Mouse (Mus musculus) CH12.LX (cell line): ENCODE measurements around the gene Cd53. TPM values are rescaled to one million over a fixed set of nuclear protein-coding genes. Genes with fewer than 3 reads are reported as not detected.

Experiments
- DNase-seq: peaks from one replicate; pipeline ENCODE4 v3.0.0-alpha.2; 2013; ENCODE audit errors: extremely low read depth
- H3K27ac ChIP-seq: 2 replicates; pipeline ENCODE4 v1.5.1; 2012; ENCODE audit warnings: low read depth, mild to moderate bottlenecking, control low read depth, moderate library complexity; ENCODE audit not compliant: insufficient read depth
- H3K27me3 ChIP-seq: replicated peaks from 2 replicates; pipeline ENCODE3; 2012; ENCODE audit warnings: inconsistent platforms
- H3K36me3 ChIP-seq, 2 experiments: replicated peaks in 1 of 2; 2 replicates each; pipeline versions ENCODE3 to v1.6.1; 2012; ENCODE audit warnings: inconsistent platforms in 1 of 2, low read length in 1 of 2, mild to moderate bottlenecking in 1 of 2, mixed read lengths in 1 of 2, moderate library complexity in 1 of 2; ENCODE audit not compliant: control insufficient read depth in 1 of 2, insufficient read depth in 1 of 2
- H3K4me1 ChIP-seq, 2 experiments: 2 replicates each; pipeline ENCODE4 v1.6.1; 2012; ENCODE audit warnings: inconsistent platforms in 1 of 2, moderate library complexity in 1 of 2; ENCODE audit not compliant: insufficient read depth in 2 of 2, control insufficient read depth in 1 of 2
- H3K4me2 ChIP-seq: 2 replicates; pipeline ENCODE4 v1.6.1; 2012; ENCODE audit warnings: low read depth, mild to moderate bottlenecking, control low read depth; ENCODE audit not compliant: poor library complexity, insufficient read depth, severe bottlenecking
- H3K4me3 ChIP-seq, 3 experiments: fragments of 150-350 bp in 1 of 3; sonication (generic) in 1 of 3; replicated peaks in 1 of 3; 2 replicates each; pipeline versions ENCODE3 to v1.5.1; 2011 to 2012; ENCODE audit warnings: low read depth in 2 of 3, low read length in 2 of 3, mild to moderate bottlenecking in 2 of 3, moderate library complexity in 2 of 3, control low read depth in 1 of 3, improper control_type of control experiment in 1 of 3, inconsistent platforms in 1 of 3, mixed read lengths in 1 of 3; ENCODE audit not compliant: poor library complexity in 1 of 3
- H3K79me2 ChIP-seq: replicated peaks from 2 replicates; pipeline ENCODE4 v1.6.1; 2012; ENCODE audit warnings: mild to moderate bottlenecking, moderate library complexity; ENCODE audit not compliant: control insufficient read depth, poor library complexity, insufficient read depth, severe bottlenecking; ENCODE audit errors: extremely low read depth
- H3K9ac ChIP-seq: 2 replicates; pipeline ENCODE4 v1.6.1; 2012; ENCODE audit warnings: low read depth, mild to moderate bottlenecking, control low read depth, moderate library complexity; ENCODE audit not compliant: insufficient read depth
- H3K9me3 ChIP-seq: replicated peaks from 2 replicates; pipeline ENCODE3; 2012; ENCODE audit warnings: low read length, inconsistent platforms, mixed read lengths
- CHD2 ChIP-seq: IDR thresholded peaks from 2 replicates; pipeline ENCODE4 v1.6.1; 2011; ENCODE audit warnings: low read length, improper control_type of control experiment
- CTCF ChIP-seq, 2 experiments: IDR thresholded peaks in 1 of 2; conservative IDR thresholded peaks in 1 of 2; 2 replicates each; pipeline ENCODE4 v1.5.1; 2011 to 2012; ENCODE audit warnings: low read depth in 2 of 2, low read length in 2 of 2, improper control_type of control experiment in 1 of 2, inconsistent platforms in 1 of 2, mild to moderate bottlenecking in 1 of 2, moderate library complexity in 1 of 2
- E2F4 ChIP-seq: IDR thresholded peaks from 2 replicates; pipeline ENCODE4 v1.6.1; 2011; ENCODE audit warnings: low read depth, low read length, improper control_type of control experiment; ENCODE audit not compliant: insufficient replicate concordance
- ELF1 ChIP-seq: IDR thresholded peaks from 2 replicates; pipeline ENCODE4 v1.6.1; 2014; ENCODE audit warnings: low read depth, mild to moderate bottlenecking, inconsistent platforms, low read length, improper control_type of control experiment
- EP300 ChIP-seq: IDR thresholded peaks from 2 replicates; pipeline ENCODE4 v1.6.1; 2011; ENCODE audit warnings: low read length, improper control_type of control experiment
- ETS1 ChIP-seq: conservative IDR thresholded peaks from 2 replicates; pipeline ENCODE4 v1.6.1; 2012; ENCODE audit warnings: low read depth, mild to moderate bottlenecking, inconsistent platforms, low read length, improper control_type of control experiment, moderate library complexity
- GABPA ChIP-seq: IDR thresholded peaks from 2 replicates; pipeline ENCODE4 v1.6.1; 2012; ENCODE audit warnings: low read depth, low read length, improper control_type of control experiment, inconsistent platforms; ENCODE audit not compliant: insufficient replicate concordance
- JUN ChIP-seq: IDR thresholded peaks from 2 replicates; pipeline ENCODE4 v1.6.1; 2011; ENCODE audit warnings: low read depth, mild to moderate bottlenecking, low read length, improper control_type of control experiment, moderate library complexity; ENCODE audit not compliant: insufficient read depth
- KAT2A ChIP-seq: IDR thresholded peaks from 2 replicates; pipeline ENCODE4 v1.6.1; 2012; ENCODE audit warnings: low read length, improper control_type of control experiment, inconsistent platforms; ENCODE audit not compliant: insufficient replicate concordance
- MAFK ChIP-seq: IDR thresholded peaks from 2 replicates; pipeline ENCODE4 v1.6.1; 2011; ENCODE audit warnings: low read length, improper control_type of control experiment; ENCODE audit not compliant: insufficient replicate concordance
- MAX ChIP-seq: IDR thresholded peaks from 2 replicates; pipeline ENCODE4 v1.6.1; 2011; ENCODE audit warnings: low read length, improper control_type of control experiment
- MYC ChIP-seq: IDR thresholded peaks from 2 replicates; pipeline ENCODE4 v1.6.1; 2011; ENCODE audit warnings: low read depth, mild to moderate bottlenecking, improper control_type of control experiment, low read length
- NELFE ChIP-seq: IDR thresholded peaks from 2 replicates; pipeline ENCODE4 v1.6.1; 2011; ENCODE audit warnings: low read depth, low read length, improper control_type of control experiment
- NRF1 ChIP-seq: IDR thresholded peaks from 2 replicates; pipeline ENCODE4 v1.6.1; 2014; ENCODE audit warnings: low read depth, mild to moderate bottlenecking, inconsistent platforms, low read length, improper control_type of control experiment, moderate library complexity
- PAX5 ChIP-seq: IDR thresholded peaks from 2 replicates; pipeline ENCODE4 v1.6.1; 2012; ENCODE audit warnings: low read length, inconsistent platforms, mixed read lengths
- POLR2A ChIP-seq: IDR thresholded peaks from 2 replicates; pipeline ENCODE4 v1.6.1; 2011; ENCODE audit warnings: low read depth, mild to moderate bottlenecking, improper control_type of control experiment, low read length
- POLR2AphosphoS2 ChIP-seq: IDR thresholded peaks from 2 replicates; pipeline ENCODE4 v1.6.1; 2011; ENCODE audit warnings: low read depth, low read length, improper control_type of control experiment
- RAD21 ChIP-seq: IDR thresholded peaks from 2 replicates; pipeline ENCODE4 v1.6.1; 2011; ENCODE audit warnings: low read depth, mild to moderate bottlenecking, low read length, improper control_type of control experiment, moderate library complexity
- RCOR1 ChIP-seq: conservative IDR thresholded peaks from 2 replicates; pipeline ENCODE4 v1.6.1; 2012; ENCODE audit warnings: low read depth, mild to moderate bottlenecking, inconsistent platforms, low read length, improper control_type of control experiment
- SIN3A ChIP-seq: IDR thresholded peaks from 2 replicates; pipeline ENCODE4 v1.6.1; 2012; ENCODE audit warnings: low read length, improper control_type of control experiment, inconsistent platforms
- TBP ChIP-seq: conservative IDR thresholded peaks from 2 replicates; pipeline ENCODE4 v1.6.1; 2011; ENCODE audit warnings: low read depth, low read length, improper control_type of control experiment
- UBTF ChIP-seq: IDR thresholded peaks from 2 replicates; pipeline ENCODE4 v1.6.1; 2012; ENCODE audit warnings: low read depth, mild to moderate bottlenecking, inconsistent platforms, low read length, improper control_type of control experiment, moderate library complexity
- USF1 ChIP-seq: IDR thresholded peaks from 2 replicates; pipeline ENCODE4 v1.6.1; 2014; ENCODE audit warnings: low read depth, mild to moderate bottlenecking, inconsistent platforms, low read length, improper control_type of control experiment
- ZC3H11A ChIP-seq: IDR thresholded peaks from 2 replicates; pipeline ENCODE4 v1.6.1; 2012; ENCODE audit warnings: low read depth, mild to moderate bottlenecking, inconsistent platforms, low read length, improper control_type of control experiment
- ZKSCAN1 ChIP-seq: IDR thresholded peaks from 2 replicates; pipeline ENCODE4 v1.6.1; 2012; ENCODE audit warnings: low read depth, inconsistent platforms, low read length, improper control_type of control experiment, borderline replicate concordance
- ZMIZ1 ChIP-seq: IDR thresholded peaks from 2 replicates; pipeline ENCODE4 v1.6.1; 2012; ENCODE audit warnings: low read depth, mild to moderate bottlenecking, inconsistent platforms, low read length, improper control_type of control experiment
- dilution Hi-C: fragments of 300-500 bp; cut with MboI; formaldehyde crosslinking; loops from 2 replicates; pipeline ENCODE4 v1.14.3; 2020; ENCODE audit warnings: low sequenced_read_pairs; ENCODE audit not compliant: extremely low pct_unique_long_range_greater_than_20kb, extremely low pct_ligation_motif_present
- in situ Hi-C: fragments of 300-500 bp; cut with MboI; formaldehyde crosslinking; loops from 3 replicates; pipeline ENCODE4 v1.14.3; 2019; ENCODE audit warnings: low sequenced_read_pairs, low pct_ligation_motif_present, low pct_unique_long_range_greater_than_20kb, mixed read lengths
- polyA plus RNA-seq: library from polyadenylated mRNA; unstranded; fragments of >175 nt; gene quantifications from 2 replicates; pipeline ENCODE4 v1.2.1, GENCODE M21; 2012; ENCODE audit warnings: low read depth; ENCODE audit not compliant: insufficient read length
- total RNA-seq, 2 experiments: library from RNA; depleted of rRNA; stranded (reverse); fragments of 300-350 nt in 1 of 2; fragments of >200 nt in 1 of 2; gene quantifications; 2 replicates each; pipeline ENCODE4 v1.2.3; 2012 to 2014

Cd53 gene
- total and polyA plus RNA-seq, 3 experiments: 82.1 to 467 (median 196) TPM

DNA sequence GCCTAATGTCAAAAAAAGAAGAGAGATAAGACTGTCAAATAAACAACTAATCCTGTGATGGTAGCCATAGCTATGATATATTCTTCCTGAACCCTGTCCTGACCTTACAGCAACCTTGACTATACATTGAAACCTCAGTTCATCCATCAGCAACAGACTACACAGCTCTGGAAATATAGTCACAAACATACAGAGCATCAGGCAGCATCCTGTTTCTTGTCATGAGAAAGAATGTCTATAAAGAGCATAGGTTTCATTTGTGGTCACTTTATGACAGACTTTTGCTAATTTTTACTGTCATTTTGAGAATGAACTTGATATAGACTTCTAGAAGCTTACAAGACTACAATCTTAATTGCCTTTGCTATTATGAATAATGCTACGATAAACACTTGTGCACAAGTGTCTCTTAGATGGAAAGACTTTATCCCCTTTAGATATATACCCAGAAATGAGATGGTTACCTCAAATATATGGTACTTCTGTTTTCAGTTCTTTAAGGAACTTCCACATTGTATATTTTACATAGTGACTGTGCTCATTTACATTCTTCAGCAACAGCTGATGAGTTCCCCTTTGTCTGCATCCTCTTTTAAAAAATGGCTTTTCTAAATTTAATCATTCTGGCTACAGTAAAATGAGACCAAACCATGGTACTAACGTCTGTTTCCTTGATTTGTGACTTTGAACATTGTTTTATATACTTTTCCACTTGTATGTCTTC lies 19.2 kb upstream of the Cd53 start:
- H3K4me2 ChIP-seq: no peak overlapping the region
- no peaks in the 10 kb centered on the region for H3K9me3 ChIP-seq
- no peak overlapping the region for H3K27ac ChIP-seq
- in situ Hi-C loops (no loop called here), dilution Hi-C loops (no loop called here)
- H3K4me1 ChIP-seq: peaks cover 0 to 15% of the 10 kb centered on the region in 2 experiments; a peak in 2 of 4 replicates
- H3K4me3 ChIP-seq: no peak overlapping the region
- H3K27me3 ChIP-seq: no peaks in the 10 kb centered on the region
- no peaks in the 10 kb centered on the region for H3K36me3 ChIP-seq
- TF ChIP-seq USF1: no peak
- TF ChIP-seq ETS1: no peak
- no peak for TF ChIP-seq POLR2AphosphoS2
- TF ChIP-seq RCOR1: no peak
- TF ChIP-seq NRF1: no peak
- no peak for TF ChIP-seq CHD2
- no peak for TF ChIP-seq NELFE
- no peak for TF ChIP-seq KAT2A
- TF ChIP-seq GABPA: no peak
- TF ChIP-seq ZC3H11A: no peak
- no peak for TF ChIP-seq MAX
- TF ChIP-seq MYC: no peak
- TF ChIP-seq SIN3A: no peak
- TF ChIP-seq UBTF: no peak
- TF ChIP-seq TBP: no peak
- TF ChIP-seq CTCF (conservative IDR thresholded peaks at IDR 0.05 in 1 of 2, IDR thresholded peaks at IDR 0.05 in 1 of 2; ENCODE audit: low read depth in 2 of 2, low read length in 2 of 2): no peak
- no peak for DNase-seq
- H3K9ac ChIP-seq: no peak overlapping the region
- H3K79me2 ChIP-seq: no peaks in the 10 kb centered on the region

GRCm38 (mm10) chr3:106798079-106798478 lies 8.1 kb upstream of the Cd53 start:
- Histone ChIP-seq H3K4me2 (no peak overlapping the region), H3K79me2 (no peaks in the 10 kb centered on the region), H3K4me3 (no peak overlapping the region), H3K27me3 (no peaks in the 10 kb centered on the region), H3K4me1 (no peaks in the 10 kb centered on the region), H3K27ac (no peak overlapping the region), H3K9me3 (peaks cover 4% of the 10 kb centered on the region), H3K9ac (no peak overlapping the region), H3K36me3 (no peaks in the 10 kb centered on the region)
- no peak for DNase-seq
- TF ChIP-seq MAFK (no peak), POLR2A (no peak), RAD21 (no peak), ZKSCAN1 (no peak), EP300 (no peak), ZMIZ1 (no peak), USF1 (no peak), ELF1 (no peak), E2F4 (no peak), ETS1 (no peak), JUN (no peak), MAX (no peak), PAX5 (no peak)
- dilution Hi-C loops: no loop called here
- in situ Hi-C loops: no loop called here
